In genomic region chr8:35249747-35250375, GRCm38 (mm10) we compare ENCODE assay signal across 17 mouse cellular contexts.
A peak's percentile ranks its signal among the peaks of the same experiment; 100 is the strongest.
DNase-seq lines count a peak whose midpoint lies in the region; ATAC-seq and TF ChIP-seq lines count a peak whose summit lies in the region.
"Had no signal": no experiment of that assay in that cellular context is flagged by ENCODE, and none has a peak within 500 bp of the region (broad histone marks: within the 10 kb centered on the region; RNA-seq: fewer than 3 reads in every experiment).

No protein-coding gene starts in this region.

- no peak overlapping the region for H3K4me3 ChIP-seq in heart, postnatal 0 days (ENCODE audit: low read depth, low read length)
- no peak overlapping the region for H3K4me3 ChIP-seq in heart, embryonic 12.5 days
- no peak overlapping the region for H3K4me3 ChIP-seq in lung, embryonic 15.5 days
- H3K4me3 ChIP-seq: limb, embryonic 13.5 days; liver, embryonic 13.5 days had no signal

- no peak overlapping the region for H3K9ac ChIP-seq in heart, postnatal 0 days (replicated peaks; ENCODE audit: low read depth, low read length)
- H3K9ac ChIP-seq in heart, embryonic 12.5 days = no peak overlapping the region
- H3K9ac ChIP-seq in lung, embryonic 15.5 days = no peak overlapping the region
- H3K9ac ChIP-seq: limb, embryonic 13.5 days; liver, embryonic 13.5 days; lung, embryonic 14.5 days had no signal

- no peak for TF ChIP-seq EP300 in heart, postnatal 0 days (IDR thresholded peaks at IDR 0.05; ENCODE audit: low read depth)

- H3K4me2 ChIP-seq in heart, postnatal 0 days (ENCODE audit: low read depth, low read length) = no peak overlapping the region
- no peak overlapping the region for H3K4me2 ChIP-seq in heart, embryonic 12.5 days
- no peak overlapping the region for H3K4me2 ChIP-seq in lung, embryonic 15.5 days
- H3K4me2 ChIP-seq: limb, embryonic 13.5 days; liver, embryonic 13.5 days; lung, embryonic 14.5 days had no signal

- H3K36me3 ChIP-seq in heart, postnatal 0 days (replicated peaks; ENCODE audit: control insufficient read depth, insufficient read depth, low read length) = no peaks in the 10 kb centered on the region
- no peaks in the 10 kb centered on the region for H3K36me3 ChIP-seq in heart, embryonic 12.5 days
- no peaks in the 10 kb centered on the region for H3K36me3 ChIP-seq in lung, embryonic 15.5 days
- H3K36me3 ChIP-seq: limb, embryonic 13.5 days; liver, embryonic 13.5 days had no signal

- TF ChIP-seq CTCF in heart, postnatal 0 days (IDR thresholded peaks at IDR 0.05; ENCODE audit: low read depth) = no peak

- H3K27me3 ChIP-seq in heart, postnatal 0 days (ENCODE audit: control insufficient read depth, insufficient read depth, low read length) = no peaks in the 10 kb centered on the region
- 0 out of 2 replicates have a peak, but pooled peaks cover 3% of the 10 kb centered on the region for H3K27me3 ChIP-seq in heart, embryonic 12.5 days (replicated peaks)
- H3K27me3 ChIP-seq in lung, embryonic 15.5 days = no peaks in the 10 kb centered on the region
- H3K27me3 ChIP-seq: limb, embryonic 13.5 days; liver, embryonic 13.5 days had no signal

- ATAC-seq in heart, postnatal 0 days (ENCODE audit: insufficient read depth, low read depth) = no peak
- ATAC-seq in heart, embryonic 12.5 days (ENCODE audit: insufficient number of reproducible peaks, low FRiP score) = no peak
- ATAC-seq in lung, embryonic 15.5 days (ENCODE audit: borderline replicate concordance, extremely low read depth, low FRiP score, low TSS enrichment) = no peak
- ATAC-seq: forebrain, embryonic 14.5 days; intestine, postnatal 0 days had no signal

- no peak for DNase-seq in heart, postnatal 0 days (ENCODE audit: low spot score)
- no peak for DNase-seq in lung, postnatal 25 days (ENCODE audit: low spot score)
- DNase-seq in thymus, postnatal 0 days (ENCODE audit: low spot score) = peak; percentile 52
- no peak for DNase-seq in cerebellum, postnatal 4 days (ENCODE audit: low spot score in 2 of 2)
- DNase-seq in urinary bladder, postnatal 36 days (ENCODE audit: low spot score in 2 of 2) = no peak
- DNase-seq: adrenal gland, postnatal 10 days; cerebellum, adult 2 months; cerebellum, postnatal 25 days; heart, postnatal 14 days; liver, embryonic 13.5 days had no signal

- no peaks in the 10 kb centered on the region for H3K9me3 ChIP-seq in heart, postnatal 0 days (replicated peaks; ENCODE audit: control insufficient read depth, low read length)
- no peaks in the 10 kb centered on the region for H3K9me3 ChIP-seq in heart, embryonic 12.5 days (replicated peaks)
- H3K9me3 ChIP-seq in lung, embryonic 15.5 days = no peaks in the 10 kb centered on the region
- H3K9me3 ChIP-seq: limb, embryonic 13.5 days; liver, embryonic 13.5 days had no signal

- H3K27ac ChIP-seq in heart, postnatal 0 days (ENCODE audit: low read depth) = peak overlapping the region; percentile 13; the same call in 1 of the 2 replicates
- H3K27ac ChIP-seq in heart, embryonic 12.5 days (ENCODE audit: poor library complexity, severe bottlenecking) = no peak overlapping the region
- peak overlapping the region; percentile 70 for H3K27ac ChIP-seq in lung, embryonic 15.5 days
- H3K27ac ChIP-seq: limb, embryonic 13.5 days; liver, embryonic 13.5 days; macrophage had no signal

- no peaks in the 10 kb centered on the region for H3K4me1 ChIP-seq in heart, postnatal 0 days (ENCODE audit: control insufficient read depth, insufficient read depth)
- H3K4me1 ChIP-seq in heart, embryonic 12.5 days (replicated peaks) = no peaks in the 10 kb centered on the region
- H3K4me1 ChIP-seq in lung, embryonic 15.5 days = peaks cover 7% of the 10 kb centered on the region
- H3K4me1 ChIP-seq: limb, embryonic 13.5 days; liver, embryonic 13.5 days had no signal

- 78% methylated on average over 7 of the region's 7 CpGs for WGBS in heart, postnatal 0 days
- 77% methylated on average over 7 of the region's 7 CpGs for WGBS in heart, embryonic 12.5 days
- WGBS in lung, embryonic 15.5 days = 77% methylated on average over 7 of the region's 7 CpGs
